Mouse (Mus musculus) left cerebral cortex, postnatal 10 days (tissue): ENCODE data around the gene Synj2. TPM values are rescaled to one million over a fixed set of nuclear protein-coding genes. Genes with fewer than 3 reads are reported as not detected.

Experiments
- DNase-seq, 2 experiments: peaks; one replicate each; pipeline ENCODE4 v3.0.0; 2021 to 2022; ENCODE audit warnings: low spot score in 2 of 2, mixed read lengths in 1 of 2; ENCODE audit errors: extremely low spot score in 1 of 2
- intact Hi-C: fragments of 180-260 bp; cut with DNase I; formaldehyde crosslinking; loops from one replicate; pipeline ENCODE4 v1.15.1; 2025
- total RNA-seq, 2 experiments: library from RNA; stranded (reverse); gene quantifications; 2 replicates each; pipeline ENCODE4 v1.2.3; 2021

Gene Synj2
- total RNA-seq, 2 experiments from 2014 or later = 32.8 to 34.8 TPM

DNA sequence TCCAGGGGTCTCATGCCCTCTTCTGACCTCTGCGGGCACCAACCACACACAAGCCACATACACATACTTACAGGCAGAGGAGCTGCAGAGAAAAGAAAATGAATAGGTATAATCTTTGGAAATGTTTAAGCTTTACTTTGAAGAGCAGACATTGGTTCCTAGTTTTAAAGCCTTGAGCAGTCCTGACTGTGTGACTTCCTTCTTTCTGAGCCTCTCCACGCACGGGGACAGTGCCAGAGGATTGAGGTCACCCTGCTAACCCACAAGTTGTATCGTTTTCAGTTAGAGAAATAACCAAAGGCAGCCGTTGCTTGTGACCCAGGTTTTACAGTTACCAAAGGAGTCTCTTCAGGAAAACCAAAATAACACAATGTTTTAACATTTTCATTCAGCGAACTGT, 12.0 kb upstream of the Synj2 start:
- DNase-seq = no peak
- intact Hi-C loops = no loop called here

DNA sequence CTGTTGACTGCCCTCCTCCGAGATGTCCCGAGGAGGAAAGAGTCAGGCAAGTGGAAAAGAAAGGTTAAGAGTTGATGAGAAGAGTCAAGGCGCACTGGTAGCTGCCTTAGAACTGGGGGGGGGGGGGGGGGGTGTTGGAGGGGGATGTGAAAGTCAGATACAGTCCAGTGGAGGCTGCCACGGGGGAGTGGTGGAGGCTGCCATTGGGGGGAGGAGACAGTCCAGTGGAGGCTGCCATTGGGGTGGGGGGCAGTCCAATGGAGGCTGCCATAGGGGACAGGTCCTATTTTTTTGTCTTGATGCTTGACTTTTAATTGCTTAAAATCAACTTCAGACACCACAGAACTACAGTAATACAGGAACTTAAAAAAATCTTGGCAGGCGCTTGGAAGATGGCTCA, 8.9 kb upstream of the Synj2 start:
- DNase-seq = no peak
- intact Hi-C loops = no loop called here

DNA sequence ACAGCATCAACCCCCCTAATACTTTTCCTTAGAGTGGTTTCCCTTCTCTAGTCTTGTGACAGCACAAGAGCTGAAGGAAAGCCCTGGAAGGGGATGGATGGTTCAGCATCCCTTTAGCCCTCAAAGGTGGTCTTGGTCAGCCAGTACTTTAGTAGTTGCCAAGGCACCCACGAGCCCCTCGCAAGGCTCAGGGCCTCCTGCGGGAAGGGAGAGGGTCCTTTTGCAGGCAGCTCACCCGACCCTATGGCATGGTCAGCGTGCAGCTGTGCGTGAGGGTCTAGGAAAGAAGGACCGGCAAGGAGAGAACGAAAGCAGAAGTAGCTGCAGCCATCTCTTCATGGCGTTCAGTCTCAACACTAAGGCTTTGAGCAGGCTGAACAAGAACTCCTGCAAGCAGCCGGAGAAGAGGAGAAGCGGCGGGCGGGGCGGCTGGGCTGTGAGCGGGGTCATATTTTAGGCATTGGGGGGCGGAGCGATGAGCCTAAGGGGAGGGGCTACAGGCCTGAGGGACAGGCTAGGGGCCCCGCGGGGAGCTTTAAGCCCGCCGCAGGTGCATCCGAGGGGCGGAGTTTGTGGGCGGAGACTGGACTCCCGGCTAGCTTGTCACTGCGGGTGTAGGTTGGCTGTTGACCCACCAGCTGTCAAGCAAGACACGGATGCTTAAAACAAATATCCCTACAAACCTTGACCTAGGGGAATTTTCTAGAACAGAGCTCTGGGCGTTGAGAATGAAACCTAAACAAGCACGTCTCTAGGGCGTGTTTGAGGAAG, 6.3 kb upstream of the Synj2 start:
- intact Hi-C loops = no loop called here
- DNase-seq = peak in 1 of 2 experiments; percentile 82

- intact Hi-C loops = no loop called here
- no peak for DNase-seq
Observed at GRCm38 (mm10) chr17:5935680-5936079, 5.4 kb upstream of the Synj2 start.

GRCm38 (mm10) chr17:5936276-5936675, 4.8 kb upstream of the Synj2 start:
- peak in 1 of 2 experiments; percentile 5 for DNase-seq
- intact Hi-C loops = no loop called here

GRCm38 (mm10) chr17:5937441-5937840, 3.6 kb upstream of the Synj2 start:
- no peak for DNase-seq
- intact Hi-C loops = no loop called here

DNA sequence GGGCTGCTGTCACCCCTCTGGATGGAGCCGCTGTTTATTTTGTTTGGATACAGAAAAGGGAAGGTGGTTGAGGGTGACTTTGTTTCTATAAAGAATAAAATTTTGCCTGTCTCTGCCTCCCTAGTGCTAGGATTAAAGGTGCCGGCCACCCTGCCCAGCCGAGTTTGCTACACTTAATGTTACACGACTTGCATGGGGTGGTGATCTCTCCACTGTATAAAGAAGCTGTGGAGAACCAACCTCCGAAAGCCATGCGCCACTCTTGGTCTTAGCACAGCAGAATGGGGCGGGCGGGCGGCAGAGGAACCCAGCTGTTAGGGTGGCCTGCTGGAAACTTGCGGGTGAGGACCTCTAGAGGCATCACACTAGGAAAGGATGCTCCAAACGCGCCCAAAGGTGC, 1.2 kb upstream of the Synj2 start:
- intact Hi-C loops = loop anchor here (2.0 to 5.0 kb wide), 2 partner anchors 37 to 81 kb away; no protein-coding TSS in a partner anchor
- DNase-seq = no peak

DNA sequence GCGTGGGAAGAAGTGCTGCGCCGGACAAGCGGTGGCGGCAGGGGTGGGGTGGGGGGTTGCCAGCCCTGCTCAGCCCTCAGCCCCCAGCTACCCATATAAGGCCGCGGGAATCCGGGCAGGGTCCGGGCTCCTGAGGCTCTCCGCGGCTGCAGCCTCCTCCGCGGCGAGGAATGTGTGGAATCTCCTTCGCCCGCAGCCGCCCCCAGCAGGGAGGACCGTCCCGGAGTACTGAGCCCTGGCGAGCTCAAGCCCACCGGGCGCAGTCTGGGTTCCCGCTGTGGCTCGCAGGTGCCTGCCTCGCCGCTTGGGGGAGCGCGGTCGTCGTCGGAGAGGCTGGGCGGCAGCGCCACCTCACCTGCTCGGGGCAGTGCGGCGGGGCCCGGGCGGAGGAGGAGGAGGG, 288 bp upstream of the Synj2 start:
- DNase-seq = peak; percentile 39 to 87
- intact Hi-C loops = loop anchor here (2.0 to 5.0 kb wide), 2 partner anchors 37 to 80 kb away; no protein-coding TSS in a partner anchor

- intact Hi-C loops = loop anchor here (5.0 kb wide), 1 partner anchor 35 kb away; no protein-coding TSS in a partner anchor
- DNase-seq = no peak
Observed at GRCm38 (mm10) chr17:5942156-5942555, 1.1 kb downstream of the Synj2 start.

DNA sequence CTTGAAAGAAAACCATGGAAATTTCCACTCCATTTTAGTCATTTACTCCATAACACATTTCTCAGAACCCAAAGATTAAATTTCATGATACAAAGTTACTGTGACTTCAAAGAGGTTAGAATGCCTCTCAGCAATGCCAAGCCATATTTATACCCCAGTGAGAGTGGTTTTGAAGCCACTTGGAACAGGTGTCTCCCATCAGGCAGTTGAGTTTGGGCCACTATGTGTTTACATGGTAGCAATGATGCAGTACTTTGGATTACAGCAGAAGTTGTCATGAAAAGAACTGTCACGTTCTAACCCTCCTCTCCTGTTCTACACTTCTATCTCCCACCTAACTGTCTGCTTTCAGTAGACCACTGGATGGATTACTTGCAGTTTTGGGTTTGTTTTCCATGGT, 2.0 kb downstream of the Synj2 start:
- intact Hi-C loops = loop anchor here (5.0 kb wide), 1 partner anchor 34 kb away; no protein-coding TSS in a partner anchor

DNA sequence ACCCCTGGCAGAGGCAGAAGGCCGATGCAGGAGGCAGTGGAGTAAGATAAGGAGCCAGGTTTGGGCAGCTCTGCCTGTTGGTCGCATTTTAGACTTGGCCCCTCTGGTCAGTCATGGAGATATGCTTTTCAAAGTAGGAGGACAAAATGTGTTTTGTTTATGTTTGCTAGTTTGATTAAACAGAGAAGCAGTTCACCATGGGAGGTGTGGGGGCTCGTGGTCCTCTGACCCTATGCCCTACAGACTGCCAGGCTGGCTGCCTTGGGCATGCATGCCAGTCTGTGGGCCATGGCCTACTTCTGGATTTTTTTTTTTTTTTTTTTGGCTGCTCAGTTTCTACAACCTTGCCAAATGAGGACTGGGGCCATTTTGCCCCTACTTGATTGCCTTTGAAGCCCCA, 6.0 kb downstream of the Synj2 start:
- no peak for DNase-seq
- intact Hi-C loops = no loop called here

More for the DNA sequence above, 2.0 kb downstream of the Synj2 start:
- DNase-seq = no peak

DNA sequence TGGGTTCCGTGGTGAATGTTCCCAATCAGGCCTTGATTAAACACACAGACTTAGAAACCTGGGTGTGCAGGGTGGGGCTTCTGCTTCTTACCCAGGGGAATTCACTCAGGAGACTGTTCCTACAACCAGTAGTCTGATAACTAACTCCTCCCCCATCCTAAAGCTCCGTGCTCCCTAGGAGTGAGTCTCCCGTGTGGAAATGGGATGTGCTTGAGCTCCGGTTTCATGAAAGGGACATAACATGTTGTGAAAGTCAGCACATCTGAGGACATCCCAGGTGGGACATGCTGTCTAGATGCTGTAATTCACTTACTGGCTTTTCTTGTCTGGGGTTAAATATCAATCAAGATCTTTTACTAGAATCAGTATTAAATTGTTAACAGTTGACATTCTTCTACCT, 11.4 kb downstream of the Synj2 start:
- no peak for DNase-seq
- intact Hi-C loops = no loop called here

DNA sequence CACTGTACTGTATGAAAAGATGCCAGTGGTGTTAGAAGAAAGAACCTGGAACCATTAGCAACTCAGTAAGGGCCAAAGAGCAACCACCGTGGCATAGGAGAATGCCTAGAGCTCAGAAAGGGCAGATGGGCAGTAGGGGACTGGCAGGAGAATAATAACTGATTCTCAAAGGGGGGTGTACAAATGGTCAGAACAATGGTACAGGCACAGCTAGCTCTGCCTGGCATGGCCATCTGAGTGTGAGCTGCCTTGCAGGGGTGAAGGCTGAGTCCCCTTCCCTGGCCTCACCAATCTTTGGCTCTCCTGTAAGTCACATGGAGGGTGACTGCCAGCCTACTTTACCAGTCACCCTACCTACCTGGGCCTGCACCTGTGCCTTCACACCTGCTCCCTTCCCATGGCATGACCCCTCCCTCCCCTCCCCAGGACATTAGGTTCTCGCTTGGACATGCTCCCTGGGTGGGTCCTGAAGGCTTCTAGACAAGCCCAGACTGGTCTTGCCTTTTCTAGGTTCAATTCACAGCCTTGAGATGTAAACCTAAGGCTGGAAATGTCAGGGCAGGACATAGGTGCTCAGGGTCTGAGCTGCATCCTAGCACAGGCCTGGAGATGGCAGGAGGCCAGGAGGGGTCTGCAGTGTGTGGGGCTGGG, 15.4 kb downstream of the Synj2 start:
- intact Hi-C loops = no loop called here
- peak in 1 of 2 experiments; percentile 36 for DNase-seq

DNA sequence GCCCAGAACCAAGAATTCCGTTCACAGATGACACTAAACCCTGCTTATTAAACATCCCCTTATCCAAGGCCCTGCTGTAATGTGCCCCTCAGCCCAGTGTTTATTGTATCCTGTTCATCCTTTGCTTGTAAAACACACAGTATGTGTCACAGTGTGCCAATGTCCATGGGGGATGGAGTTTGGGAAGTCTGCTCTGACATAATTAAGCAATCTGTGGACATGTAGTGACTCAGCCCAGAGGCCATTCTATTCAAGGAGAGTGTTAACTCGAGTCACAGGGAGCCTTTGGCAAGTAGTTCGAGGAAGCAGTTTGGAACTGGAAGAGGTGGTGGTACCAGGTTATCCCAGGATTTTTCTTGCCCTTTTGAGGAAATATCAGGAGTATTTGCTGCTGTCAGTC, 16.0 kb downstream of the Synj2 start:
- intact Hi-C loops = no loop called here

GRCm38 (mm10) chr17:5958229-5958628, 17.1 kb downstream of the Synj2 start:
- intact Hi-C loops = no loop called here

More for the DNA sequence above, 16.0 kb downstream of the Synj2 start:
- no peak for DNase-seq

DNA sequence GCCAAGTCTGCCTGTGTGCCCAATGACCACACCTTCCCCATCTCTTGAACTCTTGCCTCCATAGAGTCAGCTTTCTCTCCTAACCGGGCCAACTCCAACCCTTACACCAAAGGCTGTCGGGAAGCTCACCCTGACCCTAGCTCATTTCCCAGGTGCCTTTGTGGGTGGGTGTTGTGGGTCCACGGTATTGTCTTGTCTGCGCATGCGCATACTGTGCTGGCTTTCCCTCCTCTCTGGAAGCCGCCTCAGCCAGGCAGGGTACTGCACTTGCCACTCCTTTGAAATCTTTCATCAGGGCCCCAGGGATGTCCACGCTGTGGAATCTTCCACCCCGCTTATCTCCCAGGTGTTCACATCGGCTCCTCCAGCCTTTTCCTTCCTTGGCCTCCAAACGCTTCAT, 17.6 kb downstream of the Synj2 start:
- intact Hi-C loops = no loop called here

More at GRCm38 (mm10) chr17:5958229-5958628, 17.1 kb downstream of the Synj2 start:
- no peak for DNase-seq

DNA sequence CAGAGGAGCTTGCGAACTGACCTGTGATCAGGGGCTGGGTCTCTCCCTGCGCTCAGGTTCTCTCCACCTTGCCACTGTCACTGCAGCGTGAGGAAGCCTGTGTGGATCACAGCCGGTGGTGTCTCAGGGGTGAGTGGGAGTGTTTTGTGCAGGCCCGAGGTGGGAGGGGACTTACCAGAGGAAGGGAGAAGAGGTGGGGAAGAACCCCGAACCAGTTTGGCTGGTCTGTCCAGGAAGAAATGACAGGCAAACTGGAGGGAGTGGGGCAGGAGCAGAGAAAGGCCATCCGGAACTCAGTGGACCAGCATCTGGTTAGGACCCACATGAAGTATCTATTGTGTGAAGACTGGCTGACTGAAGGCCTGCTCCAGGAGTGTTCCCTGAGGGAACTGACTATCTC, 18.0 kb downstream of the Synj2 start:
- no peak for DNase-seq
- intact Hi-C loops = no loop called here

More for the DNA sequence above, 17.6 kb downstream of the Synj2 start:
- DNase-seq = no peak

DNA sequence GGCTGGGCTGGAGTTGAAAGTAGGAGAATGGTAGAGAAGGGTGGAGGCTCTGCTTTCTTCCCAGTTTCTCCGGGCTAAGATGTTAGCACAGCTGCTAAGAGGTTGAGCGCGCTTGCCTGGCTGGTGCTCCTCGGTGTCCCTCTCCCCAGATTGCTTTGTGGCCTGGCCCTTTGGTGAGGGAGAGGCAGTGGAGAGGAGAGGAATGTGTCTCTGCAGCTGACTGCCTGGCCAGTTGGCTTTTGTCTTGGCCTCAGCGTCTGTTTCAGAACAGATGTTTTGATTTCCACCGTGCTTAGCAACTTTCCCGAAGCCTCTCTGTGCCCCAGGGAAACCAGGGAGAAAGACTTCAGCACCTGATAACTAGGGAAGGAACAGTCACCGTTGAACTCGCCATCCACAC, 18.7 kb downstream of the Synj2 start:
- no peak for DNase-seq
- intact Hi-C loops = no loop called here

DNA sequence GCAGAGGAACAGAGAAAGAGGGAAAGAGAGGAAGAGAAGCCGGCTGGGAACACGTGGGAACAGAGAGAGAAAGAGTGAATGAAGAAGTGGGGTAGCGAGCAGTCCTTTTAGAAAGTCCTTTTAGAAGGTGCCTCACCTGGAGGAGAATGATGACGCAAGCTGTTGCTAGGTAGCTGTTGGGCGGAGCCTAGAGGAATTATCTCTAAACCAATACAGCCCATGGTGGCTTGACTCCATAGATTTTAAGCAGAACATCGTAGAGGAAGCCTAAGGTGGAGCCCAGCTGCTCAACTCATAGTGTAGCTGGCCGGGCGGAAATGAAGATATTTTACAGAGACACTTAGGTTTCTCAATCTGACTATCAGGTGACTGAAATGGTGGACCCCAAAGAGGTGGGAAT, 22.7 kb downstream of the Synj2 start:
- intact Hi-C loops = no loop called here
- no peak for DNase-seq
